In the genomic region with DNA sequence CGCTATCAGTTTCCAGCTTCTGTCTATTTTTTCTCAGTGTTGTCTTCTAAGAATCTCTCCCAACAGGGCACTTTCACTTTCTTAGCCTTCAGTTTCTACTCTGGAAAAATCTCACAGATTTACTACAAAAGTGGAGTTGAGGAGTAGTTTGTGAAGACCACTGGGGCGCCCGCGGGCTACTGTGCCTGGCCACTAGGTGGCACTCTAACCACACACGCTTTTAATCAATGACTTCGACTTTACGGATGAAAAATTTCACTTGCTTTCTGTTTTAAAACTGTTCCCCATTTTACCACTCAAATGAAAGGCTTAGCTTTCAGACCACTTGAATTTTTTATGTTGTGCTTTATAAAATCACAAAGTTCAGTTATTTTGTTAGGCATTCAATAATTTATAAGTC, we compare ENCODE assay signal across 8 mouse cellular contexts.
A peak's percentile ranks its signal among the peaks of the same experiment; 100 is the strongest.
DNase-seq lines count a peak whose midpoint lies in the region; ATAC-seq and TF ChIP-seq lines count a peak whose summit lies in the region.

No protein-coding gene starts in this region.

- H3K27ac ChIP-seq in liver, postnatal 0 days (ENCODE audit: low read depth): no peak overlapping the region
- H3K27ac ChIP-seq in olfactory bulb, adult 2 months (ENCODE audit: insufficient read depth, low read depth, low read length): no peak overlapping the region

- H3K4me2 ChIP-seq in liver, postnatal 0 days (ENCODE audit: low read depth, low read length): peak overlapping the region; percentile 10; the same call in 1 of the 2 replicates

- H3K27me3 ChIP-seq in Patski: peaks cover 28% of the 10 kb centered on the region
- H3K27me3 ChIP-seq in liver, postnatal 0 days (ENCODE audit: insufficient read depth, low read length): no peaks in the 10 kb centered on the region

- no peaks in the 10 kb centered on the region for H3K4me1 ChIP-seq in liver, postnatal 0 days (ENCODE audit: insufficient read depth)
- no peaks in the 10 kb centered on the region for H3K4me1 ChIP-seq in olfactory bulb, adult 2 months (ENCODE audit: control insufficient read depth, insufficient read depth, low read length)

- DNase-seq in 3T3-L1 (ENCODE audit: low read depth, low spot score) (peak; percentile 67), Patski (ENCODE audit: low read depth, low spot score) (no peak)
- peak; percentile 54 to 58 for DNase-seq in cerebellum, postnatal 36 days
- peak; percentile 63 for DNase-seq in gastrocnemius, postnatal 14 days
- peak; percentile 16 to 77 for DNase-seq in kidney, postnatal 36 days
- DNase-seq in liver, postnatal 0 days: peak; percentile 67
- DNase-seq in thymus, postnatal 0 days (ENCODE audit: low spot score): peak; percentile 45

- TF ChIP-seq POLR2A in olfactory bulb, adult 2 months (IDR thresholded peaks at IDR 0.05; ENCODE audit: insufficient read depth, low read depth, low read length): no peak

- CTCF ChIA-PET in Patski (lab: Charles Lee): interaction anchor here (0.7 to 1.0 kb wide), 3 partner anchors 8 to 15 kb away, joined by 3 read pairs; no protein-coding TSS in a partner anchor

- no peak for TF ChIP-seq EP300 in liver, postnatal 0 days (IDR thresholded peaks at IDR 0.05; ENCODE audit: low read depth)

- no peak for ATAC-seq in Patski
- ATAC-seq in liver, postnatal 0 days: no peak

- POLR2A ChIA-PET in Patski (lab: Charles Lee): no interaction called here

- peak; percentile 94 for TF ChIP-seq CTCF in Patski (IDR thresholded peaks at IDR 0.05)
- peak; percentile 84 for TF ChIP-seq CTCF in liver, postnatal 0 days (IDR thresholded peaks at IDR 0.05; ENCODE audit: low read depth)
- TF ChIP-seq CTCF in olfactory bulb, adult 2 months (IDR thresholded peaks at IDR 0.05; ENCODE audit: insufficient read depth, low read depth, low read length): peak; percentile 55; the same call in 1 of the 2 replicates

- no peaks in the 10 kb centered on the region for H3K36me3 ChIP-seq in liver, postnatal 0 days (replicated peaks; ENCODE audit: insufficient read depth, low read length)

- no peak overlapping the region for H3K9ac ChIP-seq in liver, postnatal 0 days (replicated peaks)

- H3K4me3 ChIP-seq in liver, postnatal 0 days (ENCODE audit: low read depth, low read length): no peak overlapping the region
- no peak overlapping the region for H3K4me3 ChIP-seq in olfactory bulb, adult 2 months (ENCODE audit: insufficient read depth, low read depth, low read length)

- in situ Hi-C loops in Patski (cut with MboI; ENCODE audit: low pct_unique_long_range_greater_than_20kb): loop anchor here (25.0 kb wide), 1 partner anchor 1695 kb away; no protein-coding TSS in a partner anchor

- H3K9me3 ChIP-seq in liver, postnatal 0 days (ENCODE audit: low read length): no peaks in the 10 kb centered on the region

- WGBS in liver, postnatal 0 days (ENCODE audit: insufficient replicate concordance): 4% methylated on average over 7 of the region's 7 CpGs
- WGBS in olfactory bulb, adult 2 months: 5% methylated on average over 7 of the region's 7 CpGs

- intact Hi-C loops in gastrocnemius, postnatal 14 days (cut with DNase I; ENCODE audit: low total_unique reads): no loop called here
